ENCODE assay signal across 8 mouse cellular contexts in the genomic region with DNA sequence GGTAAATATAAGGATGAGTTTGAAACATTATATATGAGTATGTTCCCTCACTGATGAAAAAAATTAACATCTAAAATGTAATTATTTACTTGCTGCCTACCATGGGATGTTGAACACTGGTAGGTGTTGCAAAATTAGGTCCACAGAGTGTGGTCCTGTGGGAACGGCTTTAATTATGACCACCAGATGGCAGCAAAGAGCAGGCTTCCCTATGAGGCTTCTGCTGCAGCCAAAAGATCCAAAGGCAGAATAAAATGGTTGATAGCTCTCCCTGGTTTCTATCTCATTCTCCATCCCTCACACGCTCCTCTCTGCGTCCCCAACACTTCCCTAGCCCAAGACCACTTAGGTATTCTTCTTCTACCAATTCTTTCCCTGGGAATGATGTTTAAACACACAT. TPM values are rescaled to one million over a fixed set of nuclear protein-coding genes. Genes with fewer than 3 reads are reported as not detected.
DNase-seq lines count a peak whose midpoint lies in the region; ATAC-seq and TF ChIP-seq lines count a peak whose summit lies in the region.
"Had no signal": no experiment of that assay in that cellular context is flagged by ENCODE, and none has a peak within 500 bp of the region (broad histone marks: within the 10 kb centered on the region; RNA-seq: fewer than 3 reads in every experiment).

No protein-coding gene starts in this region.

- TF ChIP-seq CTCF in E14TG2a.4 (conservative IDR thresholded peaks at IDR 0.05; ENCODE audit: low read length) (peak; percentile 96), Patski (IDR thresholded peaks at IDR 0.05) (peak; percentile 94)
- TF ChIP-seq CTCF in gastrocnemius, adult 2 months (IDR thresholded peaks at IDR 0.05) = peak; percentile 96

- POLR2A ChIA-PET in Patski (lab: Charles Lee) = no interaction called here

- no peaks in the 10 kb centered on the region for H3K36me3 ChIP-seq in E14TG2a.4 (ENCODE audit: insufficient read depth, low read length)
- H3K36me3 ChIP-seq: lung, embryonic 15.5 days had no signal

- no peak overlapping the region for H3K27ac ChIP-seq in gastrocnemius, adult 2 months
- H3K27ac ChIP-seq: lung, embryonic 15.5 days had no signal

- no peak overlapping the region for H3K4me3 ChIP-seq in E14TG2a.4 (replicated peaks; ENCODE audit: low read length)
- H3K4me3 ChIP-seq in gastrocnemius, adult 2 months = no peak overlapping the region
- H3K4me3 ChIP-seq: lung, embryonic 15.5 days had no signal

- in situ Hi-C loops in Patski (cut with MboI; ENCODE audit: low pct_unique_long_range_greater_than_20kb) = no loop called here

- intact Hi-C loops in gastrocnemius, adult 2 months (cut with DNase I) = loop anchor here (5.0 kb wide), 1 partner anchor 138 kb away; no protein-coding TSS in a partner anchor

- CTCF ChIA-PET in Patski (lab: Charles Lee) = interaction anchor here (0.7 to 1.4 kb wide), 8 partner anchors 9 to 229 kb away, joined by 3 to 7 read pairs (median 3); partner anchors contain the start of gene Bicdl1

- H3K9me3 ChIP-seq in E14TG2a.4 (ENCODE audit: low read length) = peaks cover 21% of the 10 kb centered on the region

- H3K27me3 ChIP-seq in E14TG2a.4 (ENCODE audit: insufficient read depth, low read length) (peaks cover 5% of the 10 kb centered on the region; the same call in 1 of the 2 replicates), Patski (no peaks in the 10 kb centered on the region)
- H3K27me3 ChIP-seq: lung, embryonic 15.5 days had no signal

- ATAC-seq in Patski = no peak

- no peaks in the 10 kb centered on the region for H3K4me1 ChIP-seq in E14TG2a.4 (replicated peaks; ENCODE audit: low read depth, low read length)
- H3K4me1 ChIP-seq: lung, embryonic 15.5 days had no signal

- peak; percentile 39 for DNase-seq in Patski (ENCODE audit: low read depth, low spot score)
- peak; percentile 84 to 88 for DNase-seq in cerebellum, postnatal 10 days
- DNase-seq in gastrocnemius, adult 2 months = peak; percentile 50
- peak; percentile 37 to 88 for DNase-seq in layer of hippocampus, adult 18-20 months (ENCODE audit: low spot score in 2 of 2)
- peak; percentile 53 for DNase-seq in lung, postnatal 25 days (ENCODE audit: low spot score)
- peak; percentile 19 for DNase-seq in skeletal muscle tissue, adult 2 months (ENCODE audit: low read depth, low spot score)

RNA-seq across cellular contexts. Expression of gene Cit, which starts 54.6 kb away (rescaled TPM):
- polyA plus RNA-seq in Patski (2021) = 11.7 TPM
- total RNA-seq in gastrocnemius, adult 2 months (2021) = under 1 TPM; 0.61 to 0.95 TPM
- total RNA-seq in layer of hippocampus, adult 18-20 months (2021) = 10 to 100 TPM; 59.8 to 72.5 TPM

RNA-seq across cellular contexts. Expression of gene Bicdl1, which starts 59.0 kb away (rescaled TPM):
- 30.8 TPM for polyA plus RNA-seq in Patski (2021)
- 1 to 10 TPM; 2.3 to 2.4 TPM for total RNA-seq in gastrocnemius, adult 2 months (2021)
- 100 to 1,000 TPM; 131 to 139 TPM for total RNA-seq in layer of hippocampus, adult 18-20 months (2021)

Comparison
In these comparisons a context has a peak if more than half of its experiments do, and no peak if none do; other contexts are left out.
1. DNase-seq: peak in every context shown above with its lines; median percentile 86 in cerebellum, postnatal 10 days; 62 in layer of hippocampus, adult 18-20 months; 53 in lung, postnatal 25 days; 50 in gastrocnemius, adult 2 months; 39 in Patski; 19 in skeletal muscle tissue, adult 2 months.
2. RNA of gene Cit, which starts 54.6 kb away (total RNA-seq): 59.8 to 72.5 TPM in layer of hippocampus, adult 18-20 months; 0.61 to 0.95 TPM in gastrocnemius, adult 2 months; every median in the first group is over 10 times any median in the second.
3. RNA of gene Bicdl1, which starts 59.0 kb away (total RNA-seq): 131 to 139 TPM in layer of hippocampus, adult 18-20 months; 2.3 to 2.4 TPM in gastrocnemius, adult 2 months; every median in the first group is over 10 times any median in the second.
4. Peak in every context shown above with its lines, with median percentiles within 50 percentile points of each other: CTCF ChIP-seq.